Mouse (Mus musculus) liver, embryonic 16.5 days (tissue): ENCODE data around the gene H2-Eb1. TPM values are rescaled to one million over a fixed set of nuclear protein-coding genes. Genes with fewer than 3 reads are reported as not detected.

Experiments used
- polyA plus RNA-seq: library from polyadenylated mRNA; unstranded; fragments of >200 nt; fragmentation: Nextera tagmentation; extraction: Ambion mirVana; gene quantifications from 2 replicates; pipeline ENCODE4 v1.2.1, GENCODE M21; 2015

H2-Eb1 gene
- polyA plus RNA-seq, 1 experiment from 2014 or later = 3.2 TPM

Other genes starting within 250 kb of the H2-Eb1 start
- 0.43 and 0.57 TPM in 2 replicates for gene H2-Oa, start 213.5 kb upstream of the H2-Eb1 start, polyA plus RNA-seq
- 5.3 and 5.5 TPM in 2 replicates for gene H2-DMa, start 186.3 kb upstream of the H2-Eb1 start, polyA plus RNA-seq
- gene Brd2, start 183.2 kb upstream of the H2-Eb1 start, polyA plus RNA-seq = 32.0 and 35.8 TPM in 2 replicates
- 0.74 and 1.0 TPM in 2 replicates for gene H2-DMb2, start 162.6 kb upstream of the H2-Eb1 start, polyA plus RNA-seq
- 1.3 and 1.5 TPM in 2 replicates for gene H2-DMb1, start 152.8 kb upstream of the H2-Eb1 start, polyA plus RNA-seq
- 3.8 and 4.2 TPM in 2 replicates for gene Tap1, start 118.3 kb upstream of the H2-Eb1 start, polyA plus RNA-seq
- gene Psmb9, start 118.1 kb upstream of the H2-Eb1 start, polyA plus RNA-seq = 9.6 and 9.7 TPM in 2 replicates
- 17.7 and 18.5 TPM in 2 replicates for gene Psmb8, start 108.1 kb upstream of the H2-Eb1 start, polyA plus RNA-seq
- gene Tap2, start 102.3 kb upstream of the H2-Eb1 start, polyA plus RNA-seq = 6.7 TPM in 2 replicates
- 0.44 and 0.54 TPM in 2 replicates for gene H2-Ob, start 67.0 kb upstream of the H2-Eb1 start, polyA plus RNA-seq
- 8.9 and 12.0 TPM in 2 replicates for gene H2-Ab1, start 48.2 kb upstream of the H2-Eb1 start, polyA plus RNA-seq
- gene H2-Aa, start 18.0 kb upstream of the H2-Eb1 start, polyA plus RNA-seq = 4.3 and 4.7 TPM in 2 replicates
- gene H2-Eb2, start 19.8 kb downstream of the H2-Eb1 start, polyA plus RNA-seq = not detected in 2 replicates
- gene Btnl2, start 49.0 kb downstream of the H2-Eb1 start, polyA plus RNA-seq = 0.04 and 0.13 TPM in 2 replicates
- 0.06 and 0.31 TPM in 2 replicates for gene Btnl1, start 71.3 kb downstream of the H2-Eb1 start, polyA plus RNA-seq
- 0.12 and 0.16 TPM in 2 replicates for gene BC051142, start 93.0 kb downstream of the H2-Eb1 start, polyA plus RNA-seq
- gene Btnl4, start 171.5 kb downstream of the H2-Eb1 start, polyA plus RNA-seq = 0.14 TPM in 1 of 2 replicates, not detected in the other
- gene Btnl6, start 211.5 kb downstream of the H2-Eb1 start, polyA plus RNA-seq = 0.17 TPM in 1 of 2 replicates, not detected in the other